Mouse (Mus musculus): ENCODE measurements at regions not wholly inside any gene's neighbourhood (a gene's known extent, or its start where the extent isn't known, plus 50 kb on each side); places are given as distances from the start of the nearest gene placed in this dataset.

DNA sequence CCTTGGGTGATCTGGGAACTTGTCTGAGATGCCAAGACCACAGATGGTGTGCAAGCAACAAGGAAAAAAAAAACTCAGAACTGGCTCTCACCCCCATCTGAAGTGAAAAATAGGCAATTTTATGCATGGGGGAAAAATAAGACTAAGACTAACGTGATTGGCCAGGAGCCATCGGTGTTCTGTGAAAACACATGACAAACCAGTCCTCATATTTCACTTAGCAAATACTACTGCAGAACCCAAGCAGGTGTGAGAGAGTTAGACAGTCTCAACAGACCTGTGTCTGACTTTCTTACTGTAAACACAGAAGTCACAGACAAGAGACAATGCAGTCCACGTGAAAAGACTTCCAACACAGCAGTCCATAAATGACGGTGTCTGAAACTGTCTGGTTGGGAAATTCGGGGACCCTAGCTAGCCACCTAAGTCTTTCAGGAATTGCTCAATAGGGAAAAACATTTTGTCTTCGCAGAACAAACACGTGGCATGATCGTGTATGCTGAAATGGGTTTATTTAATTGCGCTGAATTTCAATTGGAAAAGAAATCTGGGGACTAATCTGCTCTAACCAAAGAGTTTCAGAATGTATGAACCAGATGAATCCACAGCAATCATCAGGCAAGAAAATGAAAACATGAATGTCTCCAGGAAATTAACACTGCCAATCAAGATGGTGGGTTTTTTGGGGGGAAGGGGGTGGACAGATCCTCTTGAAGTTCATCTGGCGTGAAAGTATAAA is 213.1 kb upstream of the Klf14 start:
- TF ChIP-seq EP300 (IDR thresholded peaks at IDR 0.05; ENCODE audit: insufficient read depth, low read depth, low read length) (no peak), CTCF (IDR thresholded peaks at IDR 0.05; ENCODE audit: low read depth, low read length) (no peak)
